Mouse (Mus musculus) retina, postnatal 1 day (tissue): ENCODE results near the gene Nrxn2.

Experiments used
- DNase-seq: peaks from one replicate; pipeline ENCODE4 v3.0.0-alpha.2; 2012

Nrxn2 gene

GRCm38 (mm10) chr19:6495714-6496113 lies 77.2 kb downstream of the Nrxn2 start:
- DNase-seq: no peak

GRCm38 (mm10) chr19:6496462-6497149 lies 78.1 kb downstream of the Nrxn2 start:
- DNase-seq: no peak

GRCm38 (mm10) chr19:6497150-6497801 lies 78.7 kb downstream of the Nrxn2 start:
- DNase-seq: peak; percentile 82

- DNase-seq: peak; percentile 55
These were observed 79.3 kb downstream of the Nrxn2 start for GRCm38 (mm10) chr19:6497803-6498202.

- no peak for DNase-seq
These were observed 80.0 kb downstream of the Nrxn2 start for GRCm38 (mm10) chr19:6498350-6499131.

GRCm38 (mm10) chr19:6499860-6500635 lies 81.5 kb downstream of the Nrxn2 start:
- no peak for DNase-seq

- DNase-seq: no peak
These were observed 82.1 kb downstream of the Nrxn2 start for GRCm38 (mm10) chr19:6500636-6501025.

- DNase-seq: peak; percentile 80
These were observed 83.6 kb downstream of the Nrxn2 start for GRCm38 (mm10) chr19:6502035-6502541.

- peak; percentile 72 for DNase-seq
These were observed 84.2 kb downstream of the Nrxn2 start for GRCm38 (mm10) chr19:6502543-6503319.

GRCm38 (mm10) chr19:6503926-6504655 lies 85.6 kb downstream of the Nrxn2 start:
- DNase-seq: peak; percentile 58

- no peak for DNase-seq
These were observed 86.1 kb downstream of the Nrxn2 start for GRCm38 (mm10) chr19:6504656-6505045.

GRCm38 (mm10) chr19:6507393-6507792 lies 88.9 kb downstream of the Nrxn2 start:
- DNase-seq: no peak

- DNase-seq: no peak
These were observed 91.3 kb downstream of the Nrxn2 start for GRCm38 (mm10) chr19:6509881-6510280.

- no peak for DNase-seq
These were observed 92.0 kb downstream of the Nrxn2 start for GRCm38 (mm10) chr19:6510546-6510945.

GRCm38 (mm10) chr19:6513389-6514139 lies 95.0 kb downstream of the Nrxn2 start:
- DNase-seq: no peak

GRCm38 (mm10) chr19:6514940-6515339 lies 96.4 kb downstream of the Nrxn2 start:
- DNase-seq: no peak

- DNase-seq: no peak
These were observed 96.9 kb downstream of the Nrxn2 start for GRCm38 (mm10) chr19:6515448-6515847.

GRCm38 (mm10) chr19:6516153-6516552 lies 97.6 kb downstream of the Nrxn2 start:
- no peak for DNase-seq

- peak; percentile 53 for DNase-seq
These were observed 100.1 kb downstream of the Nrxn2 start for GRCm38 (mm10) chr19:6518601-6519000.

GRCm38 (mm10) chr19:6519483-6519882 lies 101.0 kb downstream of the Nrxn2 start:
- DNase-seq: peak; percentile 56
